Mouse (Mus musculus) ES-Bruce4 (cell line): ENCODE results near the gene Ntn1. TPM values are rescaled to one million over a fixed set of nuclear protein-coding genes. Genes with fewer than 3 reads are reported as not detected.

Experiments
- H3K27ac ChIP-seq: 2 replicates; pipeline ENCODE4 v1.5.1; 2012; ENCODE audit warnings: low read length, inconsistent platforms; ENCODE audit not compliant: insufficient read depth
- H3K27me3 ChIP-seq: 2 replicates; pipeline ENCODE4 v1.6.1; 2012; ENCODE audit warnings: mild to moderate bottlenecking, low read length, inconsistent platforms; ENCODE audit not compliant: control insufficient read depth, poor library complexity, insufficient read depth, severe bottlenecking
- H3K36me3 ChIP-seq: 2 replicates; pipeline ENCODE4 v1.6.1; 2012; ENCODE audit warnings: inconsistent platforms, mild to moderate bottlenecking, low read length, moderate library complexity; ENCODE audit not compliant: control insufficient read depth, poor library complexity, insufficient read depth, severe bottlenecking
- H3K4me1 ChIP-seq: one replicate; pipeline ENCODE4 v1.8.1; 2011; ENCODE audit warnings: low read length; ENCODE audit not compliant: control insufficient read depth, insufficient read depth
- H3K4me3 ChIP-seq: 2 replicates; pipeline ENCODE4 v1.5.1; 2011; ENCODE audit warnings: low read depth, mild to moderate bottlenecking, low read length
- H3K9ac ChIP-seq: 2 replicates; pipeline ENCODE4 v1.6.1; 2012; ENCODE audit warnings: low read depth, mild to moderate bottlenecking, inconsistent platforms; ENCODE audit not compliant: poor library complexity, severe bottlenecking
- H3K9me3 ChIP-seq: replicated peaks from 2 replicates; pipeline ENCODE4 v1.6.1; 2012; ENCODE audit warnings: mild to moderate bottlenecking, low read length, inconsistent platforms; ENCODE audit not compliant: control insufficient read depth, poor library complexity, insufficient read depth, severe bottlenecking
- CTCF ChIP-seq: IDR thresholded peaks from one replicate; pipeline ENCODE4 v1.8.1; 2011; ENCODE audit warnings: low read depth, low read length
- EP300 ChIP-seq: IDR thresholded peaks from 2 replicates; pipeline ENCODE4 v1.6.1; 2011; ENCODE audit warnings: low read depth, low read length; ENCODE audit not compliant: insufficient read depth
- POLR2A ChIP-seq: IDR thresholded peaks from one replicate; pipeline ENCODE4 v1.8.1; 2011; ENCODE audit warnings: low read length; ENCODE audit not compliant: insufficient read depth
- polyA plus RNA-seq: library from polyadenylated mRNA; stranded (reverse); fragments of >200 nt; gene quantifications from 2 replicates; pipeline ENCODE4 v1.2.4, GENCODE M21; 2011; ENCODE audit warnings: low read depth; ENCODE audit not compliant: missing spikeins, insufficient read depth, insufficient read length

Ntn1 gene
- polyA plus RNA-seq, 1 experiment = 22.3 TPM

- no peak overlapping the region for H3K4me3 ChIP-seq
- H3K27me3 ChIP-seq = no peaks in the 10 kb centered on the region
- H3K4me1 ChIP-seq = no peaks in the 10 kb centered on the region
Measured at GRCm38 (mm10) chr11:68226654-68227057, 174.0 kb downstream of the Ntn1 start.

GRCm38 (mm10) chr11:68223143-68223542 is 177.5 kb downstream of the Ntn1 start:
- H3K4me1 ChIP-seq = no peaks in the 10 kb centered on the region
- H3K36me3 ChIP-seq = no peaks in the 10 kb centered on the region
- no peak overlapping the region for H3K4me3 ChIP-seq
- H3K9me3 ChIP-seq = no peaks in the 10 kb centered on the region
- H3K9ac ChIP-seq = no peak overlapping the region
- H3K27ac ChIP-seq = no peak overlapping the region
- H3K27me3 ChIP-seq = no peaks in the 10 kb centered on the region
- TF ChIP-seq CTCF = peak; percentile 25
- no peak for TF ChIP-seq POLR2A

More at GRCm38 (mm10) chr11:68226654-68227057, 174.0 kb downstream of the Ntn1 start:
- no peaks in the 10 kb centered on the region for H3K36me3 ChIP-seq
- TF ChIP-seq CTCF (no peak), EP300 (no peak), POLR2A (no peak)
- no peak overlapping the region for H3K27ac ChIP-seq
- H3K9ac ChIP-seq = no peak overlapping the region
- no peaks in the 10 kb centered on the region for H3K9me3 ChIP-seq

- no peaks in the 10 kb centered on the region for H3K36me3 ChIP-seq
- H3K27ac ChIP-seq = no peak overlapping the region
- no peak for TF ChIP-seq EP300
- TF ChIP-seq CTCF = no peak
- no peak for TF ChIP-seq POLR2A
- H3K9me3 ChIP-seq = no peaks in the 10 kb centered on the region
- no peak overlapping the region for H3K4me3 ChIP-seq
- no peak overlapping the region for H3K9ac ChIP-seq
- H3K27me3 ChIP-seq = no peaks in the 10 kb centered on the region
- no peaks in the 10 kb centered on the region for H3K4me1 ChIP-seq
Measured at GRCm38 (mm10) chr11:68222209-68222608, 178.4 kb downstream of the Ntn1 start.

GRCm38 (mm10) chr11:68220733-68221132 is 179.9 kb downstream of the Ntn1 start:
- Histone ChIP-seq H3K9ac (no peak overlapping the region), H3K27me3 (no peaks in the 10 kb centered on the region), H3K9me3 (no peaks in the 10 kb centered on the region), H3K36me3 (no peaks in the 10 kb centered on the region), H3K4me3 (no peak overlapping the region), H3K27ac (no peak overlapping the region), H3K4me1 (no peaks in the 10 kb centered on the region)
- TF ChIP-seq EP300 = no peak
- no peak for TF ChIP-seq POLR2A
- TF ChIP-seq CTCF = no peak

GRCm38 (mm10) chr11:68216041-68216440 is 184.6 kb downstream of the Ntn1 start:
- H3K27me3 ChIP-seq = no peaks in the 10 kb centered on the region
- H3K27ac ChIP-seq = no peak overlapping the region
- no peaks in the 10 kb centered on the region for H3K36me3 ChIP-seq
- no peak for TF ChIP-seq POLR2A
- TF ChIP-seq CTCF = no peak
- no peak for TF ChIP-seq EP300
- no peak overlapping the region for H3K9ac ChIP-seq
- H3K9me3 ChIP-seq = no peaks in the 10 kb centered on the region
- H3K4me3 ChIP-seq = no peak overlapping the region
- H3K4me1 ChIP-seq = no peaks in the 10 kb centered on the region

GRCm38 (mm10) chr11:68215206-68215912 is 185.3 kb downstream of the Ntn1 start:
- H3K27ac ChIP-seq = no peak overlapping the region

More at GRCm38 (mm10) chr11:68215206-68215912, 185.3 kb downstream of the Ntn1 start:
- Histone ChIP-seq H3K4me3 (no peak overlapping the region), H3K9ac (no peak overlapping the region), H3K36me3 (no peaks in the 10 kb centered on the region), H3K27me3 (no peaks in the 10 kb centered on the region), H3K4me1 (no peaks in the 10 kb centered on the region), H3K9me3 (no peaks in the 10 kb centered on the region)
- TF ChIP-seq POLR2A (no peak), CTCF (no peak), EP300 (no peak)
